Mouse (Mus musculus): ENCODE data around the gene Olfr209. TPM values are rescaled to one million over a fixed set of nuclear protein-coding genes. Genes with fewer than 3 reads are reported as not detected.
"Not testable (repeated sequence)": the region's sequence is repeated elsewhere in the genome, so short reads cannot be mapped to it uniquely, and the experiment has no call there.

The Olfr209 gene
- not detected in 2 replicates for polyA plus RNA-seq (2016; fragmentation: Nextera tagmentation; extraction: Ambion mirVana)

DNA sequence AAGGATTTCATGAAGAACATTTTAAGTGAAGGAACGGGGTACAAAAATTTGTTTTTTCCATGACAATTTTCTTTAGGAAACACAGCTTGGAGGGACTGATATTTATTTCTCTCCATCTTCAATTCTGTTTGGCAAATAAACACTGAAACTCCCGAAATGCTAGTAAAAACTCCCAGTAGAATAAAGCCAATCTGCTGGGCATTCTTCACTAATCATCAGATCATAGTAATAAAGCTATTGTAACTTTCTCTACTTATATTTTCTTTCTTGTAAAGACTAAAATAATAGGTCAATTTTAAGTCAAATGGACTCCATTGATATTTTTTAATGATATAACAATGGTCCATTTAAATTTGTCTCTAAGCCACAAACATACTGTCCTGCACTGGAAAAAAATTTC, at the start of gene Olfr209:
Gene Olfr209, minus strand, starts transcription at position 101 of the 400 bp plus-strand sequence.
- Histone ChIP-seq H3K4me3 (replicated peaks) (no peak within 1 kb of the TSS), H3K36me3 (replicated peaks) (no peaks in the 10 kb centered on the region), H3K27me3 (no peaks in the 10 kb centered on the region), H3K9ac (no peak within 1 kb of the TSS), H3K27ac (no peak within 1 kb of the TSS), H3K4me1 (no peaks in the 10 kb centered on the region), H3K4me2 (no peak within 1 kb of the TSS), H3K9me3 (no peaks in the 10 kb centered on the region)
- ATAC-seq (ENCODE audit: low FRiP score): no peak
- WGBS: 85% methylated on average over 2 of the region's 2 CpGs

DNA sequence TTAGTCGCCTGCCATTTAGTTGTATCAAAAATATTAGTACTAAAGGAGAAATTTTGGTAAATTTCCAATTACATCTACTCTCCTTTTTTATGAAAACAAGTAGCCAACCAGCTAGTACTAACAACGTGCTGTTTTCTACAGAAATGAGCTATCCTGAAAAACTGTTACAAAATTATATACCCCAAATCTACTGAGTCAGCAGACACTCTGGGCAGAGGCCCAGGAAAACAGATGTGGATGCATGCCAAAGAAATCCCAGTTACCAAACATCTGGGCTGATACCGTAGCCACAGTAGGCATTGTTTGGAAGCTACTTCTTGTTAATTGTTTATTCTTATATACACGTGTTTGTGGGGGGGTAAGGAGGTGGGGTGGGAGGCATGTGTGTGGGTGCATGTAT, 49.7 kb upstream of the Olfr209 start:
- 76% methylated on average over 4 of the region's 4 CpGs for WGBS
- no peak overlapping the region for H3K4me2 ChIP-seq
- no peak overlapping the region for H3K4me3 ChIP-seq (replicated peaks)
- no peaks in the 10 kb centered on the region for H3K27me3 ChIP-seq
- no peak overlapping the region for H3K27ac ChIP-seq
- H3K9me3 ChIP-seq: no peaks in the 10 kb centered on the region
- H3K9ac ChIP-seq: no peak overlapping the region
- H3K36me3 ChIP-seq (replicated peaks): no peaks in the 10 kb centered on the region
- ATAC-seq (ENCODE audit: low FRiP score): no peak
- H3K4me1 ChIP-seq: no peaks in the 10 kb centered on the region

DNA sequence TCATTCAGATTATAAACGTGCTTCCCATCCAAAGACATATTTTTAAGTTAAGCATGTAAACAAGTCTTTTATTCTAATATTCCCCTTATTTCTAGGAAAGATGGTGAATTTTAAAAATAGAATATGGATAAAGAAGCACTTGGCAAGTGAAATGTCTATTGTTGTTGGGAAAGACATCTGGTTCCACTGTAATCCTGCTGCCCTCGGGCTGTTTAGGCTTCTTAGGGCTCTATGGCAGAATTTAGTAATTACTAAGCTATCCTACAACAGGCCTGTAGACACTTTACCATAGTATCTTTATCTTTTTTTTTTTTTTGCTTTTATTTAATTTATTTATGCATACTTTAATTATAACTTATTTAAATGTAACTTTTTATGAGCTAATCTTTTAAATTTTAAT, 46.0 kb upstream of the Olfr209 start:
- Histone ChIP-seq H3K4me3 (replicated peaks) (no peak overlapping the region), H3K4me2 (no peak overlapping the region), H3K36me3 (replicated peaks) (no peaks in the 10 kb centered on the region), H3K9ac (no peak overlapping the region), H3K4me1 (no peaks in the 10 kb centered on the region), H3K27me3 (no peaks in the 10 kb centered on the region), H3K27ac (no peak overlapping the region), H3K9me3 (no peaks in the 10 kb centered on the region)
- ATAC-seq (ENCODE audit: low FRiP score): no peak
- 67% methylated on average over 2 of the region's 2 CpGs for WGBS

DNA sequence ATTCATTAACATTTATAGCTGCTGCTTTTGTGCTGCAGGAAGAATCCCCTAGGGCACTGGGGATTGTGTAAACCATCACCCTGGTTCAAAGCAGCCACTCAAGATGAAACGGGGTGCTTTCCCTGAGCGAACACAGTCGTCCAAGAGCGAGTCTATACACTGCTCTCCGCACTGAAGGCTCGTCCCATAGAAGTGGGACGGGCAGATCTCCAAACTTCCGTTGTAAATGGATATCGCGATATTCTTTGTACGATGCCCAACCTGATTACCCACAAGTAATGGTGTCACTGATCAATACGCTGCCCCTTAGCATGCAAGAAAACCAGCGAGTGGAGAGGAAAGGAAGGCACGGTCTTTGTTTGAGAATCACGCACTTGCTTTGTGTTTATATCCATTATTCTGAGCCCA, 45.6 kb upstream of the Olfr209 start:
- Histone ChIP-seq H3K36me3 (replicated peaks) (no peaks in the 10 kb centered on the region), H3K27ac (no peak overlapping the region), H3K4me3 (replicated peaks) (no peak overlapping the region), H3K4me1 (no peaks in the 10 kb centered on the region), H3K27me3 (no peaks in the 10 kb centered on the region), H3K9me3 (no peaks in the 10 kb centered on the region), H3K9ac (no peak overlapping the region), H3K4me2 (no peak overlapping the region)
- peak; percentile 63 for ATAC-seq (ENCODE audit: low FRiP score)
- 58% methylated on average over 15 of the region's 15 CpGs for WGBS

DNA sequence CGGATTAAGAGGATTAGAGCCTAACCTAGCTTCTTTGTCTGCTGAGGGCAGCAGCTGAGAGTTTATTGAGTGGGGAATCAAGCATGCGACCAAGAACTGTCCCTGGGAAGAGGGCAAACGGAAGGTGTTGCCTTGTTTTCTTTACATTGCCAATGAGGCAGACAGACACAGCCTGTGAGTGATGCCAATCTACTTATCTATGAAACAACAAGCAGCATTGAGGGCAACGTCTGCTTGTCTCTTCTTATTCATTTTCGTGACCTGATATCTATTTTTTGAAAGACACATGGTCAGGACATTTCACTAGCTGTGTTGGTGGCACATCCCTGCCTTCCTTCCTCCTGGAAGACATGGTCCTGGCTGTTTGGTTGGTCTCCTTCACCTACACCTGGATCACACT, 43.2 kb upstream of the Olfr209 start, which contains the start of gene Gabrr3:
Gene Gabrr3, plus strand, starts transcription at position 301 of the 400 bp plus-strand sequence.
- no peak for ATAC-seq (ENCODE audit: low FRiP score)
- 50% methylated on average over 5 of the region's 5 CpGs for WGBS
- Histone ChIP-seq H3K27me3 (no peaks in the 10 kb centered on the region), H3K4me2 (no peak within 1 kb of the TSS), H3K4me1 (no peaks in the 10 kb centered on the region), H3K36me3 (replicated peaks) (no peaks in the 10 kb centered on the region), H3K27ac (no peak within 1 kb of the TSS), H3K4me3 (replicated peaks) (no peak within 1 kb of the TSS), H3K9ac (no peak within 1 kb of the TSS), H3K9me3 (no peaks in the 10 kb centered on the region)

DNA sequence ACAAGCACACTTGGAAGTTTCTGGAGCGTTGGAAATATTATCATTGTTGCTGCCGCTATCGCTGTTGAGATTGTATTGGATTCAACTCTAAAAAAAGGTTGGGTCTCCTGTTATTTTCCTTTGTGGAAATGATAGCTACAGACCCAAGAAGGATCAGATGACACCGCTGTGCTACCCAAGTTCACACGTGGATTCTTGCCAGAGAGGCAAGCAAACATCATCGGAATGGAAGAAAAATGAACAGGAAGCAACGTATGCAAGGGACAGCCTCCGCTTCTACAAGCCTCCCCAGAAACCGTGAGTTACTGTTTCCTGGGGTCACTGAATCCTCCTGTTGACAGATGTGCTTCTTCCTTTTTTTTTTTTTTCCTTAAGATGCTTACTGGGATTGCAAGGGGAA, 41.0 kb upstream of the Olfr209 start:
- Histone ChIP-seq H3K9me3 (no peaks in the 10 kb centered on the region), H3K4me3 (replicated peaks) (no peak overlapping the region), H3K4me1 (no peaks in the 10 kb centered on the region), H3K9ac (no peak overlapping the region), H3K27ac (no peak overlapping the region), H3K36me3 (replicated peaks) (no peaks in the 10 kb centered on the region), H3K4me2 (no peak overlapping the region), H3K27me3 (no peaks in the 10 kb centered on the region)
- no peak for ATAC-seq (ENCODE audit: low FRiP score)
- 82% methylated on average over 9 of the region's 9 CpGs for WGBS

DNA sequence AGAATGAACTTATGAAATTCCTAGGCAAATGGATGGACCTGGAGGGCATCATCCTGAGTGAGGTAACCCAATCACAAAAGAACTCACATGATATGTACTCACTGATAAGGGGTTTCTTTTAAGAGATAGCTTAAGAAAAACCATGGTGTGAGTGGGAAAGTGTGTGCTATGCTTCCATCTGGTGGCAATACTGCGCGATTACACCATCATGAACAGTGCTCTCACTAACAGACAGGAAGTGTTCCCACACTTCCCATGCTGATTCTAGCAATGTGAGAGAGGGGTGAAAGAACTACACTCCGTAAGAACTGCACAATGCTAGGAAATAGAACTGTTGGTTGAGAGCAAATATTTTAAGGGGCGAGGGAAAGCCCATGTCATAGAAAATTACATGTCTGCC, 39.9 kb upstream of the Olfr209 start:
- Histone ChIP-seq H3K4me2 (no peak overlapping the region), H3K9ac (no peak overlapping the region), H3K27ac (no peak overlapping the region), H3K4me3 (replicated peaks) (no peak overlapping the region), H3K27me3 (no peaks in the 10 kb centered on the region), H3K4me1 (no peaks in the 10 kb centered on the region), H3K36me3 (replicated peaks) (no peaks in the 10 kb centered on the region), H3K9me3 (no peaks in the 10 kb centered on the region)
- WGBS: 18% methylated on average over 4 of the region's 4 CpGs
- ATAC-seq (ENCODE audit: low FRiP score): peak; percentile 83; the same call in 1 of the 2 replicates

DNA sequence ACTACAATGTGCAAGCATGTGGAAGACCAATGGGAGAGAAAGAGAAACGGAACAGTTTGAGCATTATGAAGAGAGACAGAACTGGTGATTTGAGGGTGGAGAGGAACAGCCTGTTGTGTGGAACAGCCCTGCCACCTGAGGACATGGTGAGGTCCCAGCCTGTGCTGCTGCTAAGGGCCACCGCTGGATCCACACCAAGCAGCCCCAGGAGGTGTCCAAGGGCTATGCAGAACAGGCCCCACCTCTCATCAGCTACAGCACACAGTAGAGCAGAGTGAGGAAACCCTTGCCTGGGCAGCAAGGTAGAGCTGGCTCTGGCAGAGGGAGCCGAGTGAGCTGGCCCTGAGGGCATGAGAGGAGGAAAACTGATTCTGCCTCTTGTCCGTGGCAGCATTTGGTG, 38.2 kb upstream of the Olfr209 start:
- H3K9me3 ChIP-seq: no peaks in the 10 kb centered on the region
- ATAC-seq (ENCODE audit: low FRiP score): no peak
- H3K27me3 ChIP-seq: no peaks in the 10 kb centered on the region
- WGBS: 78% methylated on average over 4 of the region's 4 CpGs
- no peak overlapping the region for H3K4me3 ChIP-seq (replicated peaks)
- H3K4me1 ChIP-seq: no peaks in the 10 kb centered on the region
- H3K36me3 ChIP-seq (replicated peaks): no peaks in the 10 kb centered on the region
- no peak overlapping the region for H3K9ac ChIP-seq
- no peak overlapping the region for H3K27ac ChIP-seq
- H3K4me2 ChIP-seq: no peak overlapping the region

DNA sequence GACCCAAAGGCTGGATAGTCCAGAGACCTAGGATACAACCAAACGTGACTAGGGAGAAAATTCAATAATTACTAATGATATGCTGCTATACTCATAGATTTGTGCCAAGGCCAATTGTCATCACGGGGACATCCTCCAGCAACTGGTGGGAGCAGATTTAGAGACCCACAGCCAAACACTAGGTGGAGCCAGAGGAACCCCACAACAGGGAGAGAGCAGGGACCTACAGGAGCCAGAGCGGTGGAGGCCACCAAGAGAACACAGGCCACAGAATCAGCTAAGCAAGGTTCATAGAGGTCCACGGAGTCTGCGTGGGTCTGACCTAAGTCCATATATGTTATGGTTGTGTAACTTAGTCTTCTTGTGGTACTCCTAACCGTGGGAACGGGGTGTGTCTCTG, 37.3 kb upstream of the Olfr209 start:
- WGBS: 73% methylated on average over 7 of the region's 7 CpGs
- H3K36me3 ChIP-seq (replicated peaks): no peaks in the 10 kb centered on the region
- H3K9me3 ChIP-seq: no peaks in the 10 kb centered on the region
- H3K4me2 ChIP-seq: no peak overlapping the region
- H3K4me3 ChIP-seq (replicated peaks): no peak overlapping the region
- H3K27ac ChIP-seq: no peak overlapping the region
- no peak for ATAC-seq (ENCODE audit: low FRiP score)
- H3K4me1 ChIP-seq: no peaks in the 10 kb centered on the region
- H3K9ac ChIP-seq: no peak overlapping the region
- H3K27me3 ChIP-seq: no peaks in the 10 kb centered on the region

DNA sequence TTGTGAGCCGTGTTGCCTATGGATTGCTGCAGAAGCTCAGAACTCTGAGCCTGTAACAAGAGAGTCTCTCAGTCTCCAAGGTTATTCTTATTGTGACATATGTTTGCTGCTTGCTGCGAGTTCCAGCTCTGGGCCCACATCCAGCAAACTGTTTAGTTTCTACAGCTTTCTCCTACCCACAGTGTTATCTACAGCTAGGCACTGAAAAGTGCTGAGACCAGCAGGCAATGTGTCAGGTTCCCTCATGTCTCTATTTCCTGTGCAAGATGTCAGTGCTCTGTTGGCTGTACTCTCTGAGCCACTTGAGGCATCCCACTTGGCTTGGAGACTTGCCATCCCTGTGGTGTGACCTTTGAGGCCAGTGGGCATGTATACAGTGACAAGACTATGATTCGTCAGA, 29.5 kb upstream of the Olfr209 start:
- H3K9me3 ChIP-seq: no peaks in the 10 kb centered on the region
- no peak for ATAC-seq (ENCODE audit: low FRiP score)
- 78% methylated on average over 3 of the region's 3 CpGs for WGBS

DNA sequence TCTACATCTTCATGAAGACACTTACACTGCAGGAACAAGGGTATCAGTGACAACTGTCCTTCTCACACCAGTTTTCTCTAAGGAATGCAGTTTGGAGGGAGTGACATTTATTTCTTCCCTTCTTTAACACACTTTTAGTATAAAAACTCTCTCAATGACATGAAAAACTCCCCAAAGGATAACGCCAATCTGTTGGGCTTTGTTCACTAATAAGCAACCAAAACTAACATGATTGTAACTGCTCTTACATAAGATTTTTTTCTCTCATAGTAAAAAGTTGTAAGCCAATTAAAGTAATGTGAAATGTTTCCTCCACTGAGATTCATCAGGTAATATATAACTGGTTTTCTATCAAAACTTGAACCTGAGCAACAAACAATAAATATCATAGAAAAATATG, 14.6 kb downstream of the Olfr209 start, which contains the start of gene Olfr206:
Gene Olfr206, minus strand, starts transcription at position 101 of the 400 bp plus-strand sequence.
- H3K36me3 ChIP-seq (replicated peaks): no peaks in the 10 kb centered on the region
- H3K27ac ChIP-seq: no peak within 1 kb of the TSS
- no peaks in the 10 kb centered on the region for H3K27me3 ChIP-seq
- H3K9ac ChIP-seq: no peak within 1 kb of the TSS
- H3K4me3 ChIP-seq (replicated peaks): no peak within 1 kb of the TSS
- 87% methylated on average over 1 of the region's 1 CpGs for WGBS
- no peaks in the 10 kb centered on the region for H3K4me1 ChIP-seq
- no peaks in the 10 kb centered on the region for H3K9me3 ChIP-seq
- H3K4me2 ChIP-seq: no peak within 1 kb of the TSS
- no peak for ATAC-seq (ENCODE audit: low FRiP score)

More for the DNA sequence above, 29.5 kb upstream of the Olfr209 start:
- Histone ChIP-seq H3K4me2 (no peak overlapping the region), H3K9ac (no peak overlapping the region), H3K27ac (no peak overlapping the region), H3K27me3 (no peaks in the 10 kb centered on the region), H3K4me1 (no peaks in the 10 kb centered on the region), H3K36me3 (replicated peaks) (no peaks in the 10 kb centered on the region), H3K4me3 (replicated peaks) (no peak overlapping the region)

DNA sequence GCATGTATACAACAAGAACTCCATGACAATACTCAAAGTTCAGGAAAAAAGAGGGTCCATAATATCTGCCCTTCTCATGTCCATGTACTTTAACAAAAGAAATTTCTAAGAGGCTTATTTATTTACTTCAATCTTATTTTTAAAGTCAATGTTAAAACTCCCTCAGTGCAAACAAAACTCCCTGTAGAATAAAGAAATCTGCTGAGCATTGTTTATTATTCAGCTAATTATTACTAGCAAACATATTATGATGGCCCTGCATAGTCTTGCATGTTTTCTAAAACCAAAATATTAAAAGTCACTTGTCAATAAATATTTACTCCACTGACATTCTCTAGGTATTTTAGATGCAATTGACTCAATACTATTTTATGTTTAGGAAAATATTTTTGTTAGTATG, 32.8 kb downstream of the Olfr209 start, which contains the start of gene Olfr205:
Gene Olfr205, minus strand, starts transcription at position 101 of the 400 bp plus-strand sequence.
- H3K36me3 ChIP-seq (replicated peaks): no peaks in the 10 kb centered on the region
- no peaks in the 10 kb centered on the region for H3K27me3 ChIP-seq
- H3K9me3 ChIP-seq: 0 out of 2 replicates have a peak, but pooled peaks cover 4% of the 10 kb centered on the region
- H3K4me2 ChIP-seq: no peak within 1 kb of the TSS
- no peak within 1 kb of the TSS for H3K4me3 ChIP-seq (replicated peaks)
- no peaks in the 10 kb centered on the region for H3K4me1 ChIP-seq
- no peak within 1 kb of the TSS for H3K9ac ChIP-seq
- no peak for ATAC-seq (ENCODE audit: low FRiP score)
- H3K27ac ChIP-seq: no peak within 1 kb of the TSS

DNA sequence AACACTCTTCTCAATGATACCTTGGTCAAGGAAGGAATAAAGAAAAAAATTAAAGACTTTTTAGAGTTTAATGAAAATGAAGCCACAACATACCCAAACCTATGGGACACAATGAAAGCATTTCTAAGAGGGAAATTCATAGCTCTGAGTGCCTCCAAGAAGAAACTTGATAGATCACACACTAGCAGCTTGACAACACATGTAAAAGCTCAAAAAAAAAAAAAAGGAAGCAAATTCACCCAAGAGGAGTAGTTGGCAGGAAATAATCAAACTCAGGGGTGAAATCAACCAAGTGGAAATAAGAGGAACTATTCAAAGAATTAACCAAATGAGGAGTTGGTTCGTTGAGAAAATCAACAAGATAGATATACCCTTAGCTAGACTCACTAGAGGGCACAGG, 40.5 kb downstream of the Olfr209 start:
- H3K4me2 ChIP-seq: not testable (repeated sequence)

More for the DNA sequence above, 40.5 kb downstream of the Olfr209 start:
- not testable (repeated sequence) for H3K9me3 ChIP-seq; H3K27ac ChIP-seq; ATAC-seq (ENCODE audit: low FRiP score); H3K36me3 ChIP-seq (replicated peaks); H3K4me1 ChIP-seq; H3K27me3 ChIP-seq; H3K4me3 ChIP-seq (replicated peaks); H3K9ac ChIP-seq
- 45% methylated on average over 1 of the region's 1 CpGs for WGBS
